Mouse (Mus musculus): Measurements from ENCODE around the gene Fbf1. TPM values are rescaled to one million over a fixed set of nuclear protein-coding genes. Genes with fewer than 3 reads are reported as not detected.

The Fbf1 gene
- polyA plus RNA-seq, 1 experiment from 2014 or later = 61.8 TPM

- peaks cover 82% of the 10 kb centered on the region for H3K36me3 ChIP-seq (replicated peaks)
These were observed 6.9 kb upstream of the Fbf1 start for GRCm38 (mm10) chr11:116174775-116175448.

DNA sequence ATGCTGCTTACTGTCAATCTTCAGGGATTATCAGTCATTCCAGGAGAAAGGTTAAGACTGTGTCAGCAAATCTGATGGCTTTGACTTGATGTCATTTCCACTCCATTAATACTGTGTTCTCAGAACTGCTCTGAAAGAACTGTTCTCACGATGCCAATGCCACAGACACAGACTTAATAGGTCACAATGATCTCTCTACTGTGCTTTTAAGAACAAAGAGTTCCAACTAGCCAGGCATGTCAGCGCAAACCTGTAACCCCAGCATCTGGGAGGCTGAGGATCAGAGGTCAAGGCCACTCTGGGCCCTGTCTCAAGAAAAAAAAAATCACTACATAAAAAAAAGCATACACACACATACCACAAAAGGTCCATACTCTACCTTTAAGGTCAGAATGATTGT lies 4.0 kb upstream of the Fbf1 start:
- no peak overlapping the region for H3K27ac ChIP-seq (replicated peaks)
- no peak for DNase-seq (ENCODE audit: low spot score)
- 85% methylated on average over 2 of the region's 2 CpGs for WGBS
- H3K4me3 ChIP-seq = no peak overlapping the region
- no peaks in the 10 kb centered on the region for H3K9me3 ChIP-seq
- H3K4me1 ChIP-seq = peaks cover 19% of the 10 kb centered on the region
- peaks cover 55% of the 10 kb centered on the region for H3K36me3 ChIP-seq (replicated peaks)
- no peaks in the 10 kb centered on the region for H3K27me3 ChIP-seq (replicated peaks; ENCODE audit: low read depth, poor library complexity, severe bottlenecking)

More at GRCm38 (mm10) chr11:116174775-116175448, 6.9 kb upstream of the Fbf1 start:
- no peaks in the 10 kb centered on the region for H3K9me3 ChIP-seq
- H3K27me3 ChIP-seq (replicated peaks; ENCODE audit: low read depth, poor library complexity, severe bottlenecking) = no peaks in the 10 kb centered on the region
- peaks cover 3% of the 10 kb centered on the region; the same call in 1 of the 2 replicates for H3K4me1 ChIP-seq
- no peak overlapping the region for H3K4me3 ChIP-seq
- no peak overlapping the region for H3K27ac ChIP-seq (replicated peaks)
- WGBS = 91% methylated on average over 22 of the region's 22 CpGs
- no peak for DNase-seq (ENCODE audit: low spot score)

DNA sequence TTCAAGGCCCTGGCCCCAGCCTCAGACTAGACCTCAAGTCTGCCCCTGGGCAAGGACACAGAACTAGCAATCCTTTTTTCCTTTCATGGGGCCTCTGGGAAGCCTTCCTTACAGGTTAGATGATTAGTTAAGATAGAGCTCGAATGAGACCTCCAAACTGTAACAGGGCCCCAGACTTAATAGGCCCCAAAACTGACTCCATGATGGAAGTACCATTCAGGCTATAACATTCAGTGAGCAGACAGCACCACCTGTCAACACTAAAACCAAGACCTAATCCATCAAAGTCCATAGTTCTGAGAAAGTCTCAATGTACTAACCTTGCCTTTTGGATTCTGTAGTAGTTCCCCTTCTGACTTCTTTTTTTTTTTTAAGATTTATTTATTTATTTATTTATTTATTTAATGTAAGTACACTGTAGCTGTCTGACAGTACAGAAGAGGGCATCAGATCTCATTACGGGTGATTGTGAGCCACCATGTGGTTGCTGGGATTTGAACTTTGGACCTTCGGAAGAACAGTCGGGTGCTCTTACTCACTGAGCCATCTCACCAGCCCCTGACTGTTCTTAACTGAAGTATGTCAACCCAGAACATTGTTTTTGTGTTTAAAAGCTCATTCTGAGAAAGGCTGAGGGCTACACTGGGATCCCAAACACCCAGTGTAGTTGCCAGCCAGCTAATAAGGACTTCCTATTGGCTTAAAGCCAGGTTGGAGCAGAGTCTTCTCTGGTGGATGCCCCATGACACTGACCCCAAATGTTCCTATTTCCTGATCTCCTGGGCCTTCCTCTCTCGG lies 2.2 kb upstream of the Fbf1 start:
- H3K4me1 ChIP-seq = peaks cover 27% of the 10 kb centered on the region
- peaks cover 48% of the 10 kb centered on the region for H3K36me3 ChIP-seq (replicated peaks)
- no peak overlapping the region for H3K27ac ChIP-seq (replicated peaks)
- no peaks in the 10 kb centered on the region for H3K9me3 ChIP-seq
- H3K4me3 ChIP-seq = no peak overlapping the region
- WGBS = 86% methylated on average over 5 of the region's 5 CpGs
- no peaks in the 10 kb centered on the region for H3K27me3 ChIP-seq (replicated peaks; ENCODE audit: low read depth, poor library complexity, severe bottlenecking)
- DNase-seq (ENCODE audit: low spot score) = no peak

- no peak for DNase-seq (ENCODE audit: low spot score)
- no peaks in the 10 kb centered on the region for H3K27me3 ChIP-seq (replicated peaks; ENCODE audit: low read depth, poor library complexity, severe bottlenecking)
- H3K36me3 ChIP-seq (replicated peaks) = peaks cover 48% of the 10 kb centered on the region
- no peak overlapping the region for H3K27ac ChIP-seq (replicated peaks)
- no peak overlapping the region for H3K4me3 ChIP-seq
- 83% methylated on average over 3 of the region's 3 CpGs for WGBS
- peaks cover 27% of the 10 kb centered on the region for H3K4me1 ChIP-seq
- no peaks in the 10 kb centered on the region for H3K9me3 ChIP-seq
These were observed 1.2 kb upstream of the Fbf1 start for GRCm38 (mm10) chr11:116169214-116169613.

GRCm38 (mm10) chr11:116167232-116167631 lies 734 bp downstream of the Fbf1 start:
- no peaks in the 10 kb centered on the region for H3K27me3 ChIP-seq (replicated peaks; ENCODE audit: low read depth, poor library complexity, severe bottlenecking)
- DNase-seq (ENCODE audit: low spot score) = no peak
- peak overlapping the region; percentile 80 for H3K4me3 ChIP-seq
- 15% methylated on average over 6 of the region's 6 CpGs for WGBS
- no peaks in the 10 kb centered on the region for H3K9me3 ChIP-seq
- H3K36me3 ChIP-seq (replicated peaks) = peaks cover 48% of the 10 kb centered on the region
- H3K4me1 ChIP-seq = peaks cover 34% of the 10 kb centered on the region
- H3K27ac ChIP-seq (replicated peaks) = peak overlapping the region; percentile 95

GRCm38 (mm10) chr11:116163002-116163401 lies 5.0 kb downstream of the Fbf1 start:
- no peaks in the 10 kb centered on the region for H3K9me3 ChIP-seq
- DNase-seq (ENCODE audit: low spot score) = no peak
- no peak overlapping the region for H3K4me3 ChIP-seq
- peaks cover 33% of the 10 kb centered on the region for H3K4me1 ChIP-seq
- H3K27me3 ChIP-seq (replicated peaks; ENCODE audit: low read depth, poor library complexity, severe bottlenecking) = no peaks in the 10 kb centered on the region
- H3K27ac ChIP-seq (replicated peaks) = no peak overlapping the region
- 62% methylated on average over 9 of the region's 9 CpGs for WGBS
- peaks cover 80% of the 10 kb centered on the region for H3K36me3 ChIP-seq (replicated peaks)

- Histone ChIP-seq H3K36me3 (replicated peaks) (peaks cover 89% of the 10 kb centered on the region), H3K9me3 (no peaks in the 10 kb centered on the region), H3K4me1 (peaks cover 31% of the 10 kb centered on the region), H3K27me3 (replicated peaks; ENCODE audit: low read depth, poor library complexity, severe bottlenecking) (no peaks in the 10 kb centered on the region), H3K4me3 (no peak overlapping the region), H3K27ac (replicated peaks) (0 out of 2 replicates have a peak overlapping the region, but pooled peaks have one; percentile 12)
- WGBS = 80% methylated on average over 10 of the region's 10 CpGs
- no peak for DNase-seq (ENCODE audit: low spot score)
These were observed 5.8 kb downstream of the Fbf1 start for GRCm38 (mm10) chr11:116162146-116162545.

DNA sequence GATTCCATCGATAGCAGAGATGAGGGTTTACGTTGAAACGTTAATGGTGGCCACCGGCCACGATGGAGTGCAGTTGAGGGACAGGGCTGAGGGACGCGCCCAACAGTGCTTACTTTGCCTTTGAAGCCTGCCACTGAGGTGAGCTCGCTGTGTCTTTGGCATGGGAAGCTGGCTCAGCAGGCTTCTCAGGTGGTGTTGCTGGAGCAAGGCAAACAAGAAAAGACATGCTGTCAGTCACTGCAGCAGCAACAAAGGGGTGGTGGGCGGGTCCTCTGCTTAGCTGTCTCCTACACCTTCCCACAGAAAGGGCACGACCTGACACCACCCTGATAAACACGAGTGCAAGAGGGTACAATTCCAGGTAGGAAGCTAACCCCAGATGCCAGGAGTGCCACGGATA lies 6.7 kb downstream of the Fbf1 start:
- DNase-seq (ENCODE audit: low spot score) = peak; percentile 39
- Histone ChIP-seq H3K9me3 (no peaks in the 10 kb centered on the region), H3K27me3 (replicated peaks; ENCODE audit: low read depth, poor library complexity, severe bottlenecking) (no peaks in the 10 kb centered on the region), H3K36me3 (replicated peaks) (peaks cover 97% of the 10 kb centered on the region), H3K27ac (replicated peaks) (0 out of 2 replicates have a peak overlapping the region, but pooled peaks have one; percentile 21), H3K4me1 (peaks cover 23% of the 10 kb centered on the region), H3K4me3 (no peak overlapping the region)
- WGBS = 64% methylated on average over 12 of the region's 12 CpGs

GRCm38 (mm10) chr11:116150960-116151359 lies 17.0 kb downstream of the Fbf1 start:
- WGBS = 91% methylated on average over 2 of the region's 2 CpGs
- no peak overlapping the region for H3K4me3 ChIP-seq
- no peak for DNase-seq (ENCODE audit: low spot score)
- peaks cover 35% of the 10 kb centered on the region for H3K4me1 ChIP-seq
- H3K9me3 ChIP-seq = no peaks in the 10 kb centered on the region
- H3K27me3 ChIP-seq (replicated peaks; ENCODE audit: low read depth, poor library complexity, severe bottlenecking) = no peaks in the 10 kb centered on the region
- peaks cover 100% of the 10 kb centered on the region for H3K36me3 ChIP-seq (replicated peaks)
- no peak overlapping the region for H3K27ac ChIP-seq (replicated peaks)

DNA sequence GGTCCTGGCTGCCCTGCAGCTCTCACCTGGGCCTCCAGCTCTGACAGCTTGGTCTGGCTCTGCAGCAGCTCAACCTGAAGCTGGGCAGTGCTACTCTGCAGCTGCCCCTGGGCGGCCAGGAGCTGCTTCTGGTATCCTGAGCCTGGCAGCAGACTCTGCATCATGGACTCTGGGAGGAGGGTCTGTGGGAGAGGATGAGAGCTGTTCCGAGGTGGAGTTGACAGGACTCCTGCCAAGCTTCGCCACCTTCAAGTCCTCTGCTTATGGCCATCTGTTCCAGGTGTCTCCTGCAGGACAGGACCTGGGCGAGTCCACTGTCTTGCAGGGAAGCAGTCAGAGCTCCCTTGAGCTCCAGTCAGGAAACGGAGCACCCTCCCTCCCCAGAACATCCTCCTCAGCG lies 18.6 kb downstream of the Fbf1 start:
- no peaks in the 10 kb centered on the region for H3K9me3 ChIP-seq
- peaks cover 100% of the 10 kb centered on the region for H3K36me3 ChIP-seq (replicated peaks)
- 0 out of 2 replicates have a peak overlapping the region, but pooled peaks have one; percentile 12 for H3K27ac ChIP-seq (replicated peaks)
- H3K4me3 ChIP-seq = no peak overlapping the region
- peaks cover 30% of the 10 kb centered on the region for H3K4me1 ChIP-seq
- DNase-seq (ENCODE audit: low spot score) = no peak
- WGBS = 85% methylated on average over 6 of the region's 6 CpGs
- H3K27me3 ChIP-seq (replicated peaks; ENCODE audit: low read depth, poor library complexity, severe bottlenecking) = no peaks in the 10 kb centered on the region

GRCm38 (mm10) chr11:116148761-116149221 lies 19.2 kb downstream of the Fbf1 start:
- Histone ChIP-seq H3K4me3 (no peak overlapping the region; the same call in 1 of the 2 replicates), H3K4me1 (peaks cover 30% of the 10 kb centered on the region), H3K27me3 (replicated peaks; ENCODE audit: low read depth, poor library complexity, severe bottlenecking) (no peaks in the 10 kb centered on the region), H3K36me3 (replicated peaks) (peaks cover 100% of the 10 kb centered on the region), H3K27ac (replicated peaks) (peak overlapping the region; percentile 12; the same call in 1 of the 2 replicates), H3K9me3 (no peaks in the 10 kb centered on the region)
- DNase-seq (ENCODE audit: low spot score) = no peak
- WGBS = 66% methylated on average over 20 of the region's 20 CpGs

GRCm38 (mm10) chr11:116146294-116146985 lies 21.5 kb downstream of the Fbf1 start:
- Histone ChIP-seq H3K4me3 (no peak overlapping the region), H3K27me3 (replicated peaks; ENCODE audit: low read depth, poor library complexity, severe bottlenecking) (no peaks in the 10 kb centered on the region), H3K4me1 (peaks cover 40% of the 10 kb centered on the region), H3K9me3 (no peaks in the 10 kb centered on the region), H3K36me3 (replicated peaks) (peaks cover 100% of the 10 kb centered on the region), H3K27ac (replicated peaks) (no peak overlapping the region)
- 79% methylated on average over 25 of the region's 25 CpGs for WGBS
- no peak for DNase-seq (ENCODE audit: low spot score)

Measured in embryonic facial prominence, embryonic 10.5 days (tissue).